Mouse (Mus musculus) E14TG2a.4 (cell line): ENCODE results near the gene Rnf212b.

Source experiments
- CTCF ChIP-seq: conservative IDR thresholded peaks from 2 replicates; pipeline ENCODE4 v1.5.1; 2014; ENCODE audit warnings: low read length
- NANOG ChIP-seq: IDR thresholded peaks from 2 replicates; pipeline ENCODE4 v1.6.1; 2014; ENCODE audit warnings: borderline replicate concordance, low read length, mixed read lengths
- POU5F1 ChIP-seq: IDR thresholded peaks from 2 replicates; pipeline ENCODE4 v1.6.1; 2014; ENCODE audit warnings: low read length, borderline replicate concordance

DNA sequence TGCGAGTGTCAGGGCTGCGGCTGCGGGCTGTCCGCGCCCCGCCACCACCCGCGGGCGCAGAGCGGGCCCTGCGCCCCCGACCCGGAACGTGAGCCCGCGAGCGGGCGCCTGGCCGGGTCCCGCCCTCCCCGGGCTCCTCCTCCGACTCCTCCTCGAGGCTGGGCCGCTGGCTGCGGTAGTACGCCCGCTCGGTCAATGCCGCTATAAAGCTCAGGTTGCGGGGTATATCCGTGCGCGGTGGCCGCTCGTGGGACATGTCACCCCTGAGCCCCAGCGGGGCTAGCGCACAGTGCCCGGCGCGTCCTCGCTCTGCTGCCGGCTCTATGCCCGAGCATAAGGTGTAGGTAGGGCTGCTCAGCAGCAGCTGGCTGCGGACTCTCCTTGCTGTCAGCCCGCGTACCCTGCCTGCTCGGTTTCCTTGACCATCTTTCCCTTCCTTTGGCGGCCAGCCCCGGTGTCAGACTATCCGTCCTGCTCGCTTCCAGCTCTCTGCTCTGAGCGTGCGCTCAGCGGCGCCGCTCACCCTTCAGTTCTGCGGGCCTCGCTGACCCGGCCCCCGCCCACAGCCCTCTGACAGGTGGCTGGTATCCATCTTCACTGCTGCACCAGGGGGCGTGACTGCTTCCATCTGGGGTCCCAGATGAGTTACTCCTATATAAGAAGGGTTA lies 63.2 kb downstream of the Rnf212b start, which contains the start of gene Ppp1r3e:
- TF ChIP-seq CTCF = no peak
- TF ChIP-seq NANOG = no peak
- no peak for TF ChIP-seq POU5F1
